In the genomic region with DNA sequence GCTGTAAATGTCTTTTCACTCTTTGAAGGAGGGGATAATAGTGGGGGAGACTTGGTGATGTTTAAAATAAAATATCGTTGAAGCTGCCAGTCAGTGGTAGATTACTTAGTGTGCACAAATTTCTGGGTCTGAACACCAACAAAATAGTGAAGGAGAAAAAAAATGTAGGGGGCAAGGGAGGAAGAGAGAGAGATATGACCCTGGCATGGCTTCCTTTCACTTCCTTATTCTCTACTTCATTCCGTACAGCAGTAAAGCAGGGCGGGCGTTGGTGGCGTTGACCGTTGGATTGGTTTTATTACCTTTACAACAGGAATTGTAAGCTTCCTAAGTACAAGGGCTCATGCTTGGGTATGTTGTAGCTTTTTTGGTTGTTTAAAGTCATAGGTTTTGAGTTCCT, we compare ENCODE assay signal across 17 mouse cellular contexts. TPM values are rescaled to one million over a fixed set of nuclear protein-coding genes. Genes with fewer than 3 reads are reported as not detected.
DNase-seq lines count a peak whose midpoint lies in the region; ATAC-seq and TF ChIP-seq lines count a peak whose summit lies in the region.
"Had no signal": no experiment of that assay in that cellular context is flagged by ENCODE, and none has a peak within 500 bp of the region (broad histone marks: within the 10 kb centered on the region; RNA-seq: fewer than 3 reads in every experiment).

No protein-coding gene starts in this region.

- WGBS in heart, embryonic 15.5 days = 80% methylated on average over 6 of the region's 6 CpGs
- WGBS in heart, embryonic 12.5 days = 83% methylated on average over 6 of the region's 6 CpGs
- 89% methylated on average over 6 of the region's 6 CpGs for WGBS in stomach, embryonic 16.5 days
- WGBS in stomach, postnatal 0 days = 91% methylated on average over 6 of the region's 6 CpGs
- WGBS in liver, embryonic 16.5 days (ENCODE audit: insufficient replicate concordance) = 46% methylated on average over 6 of the region's 6 CpGs

- no peak for DNase-seq in stomach, postnatal 0 days (ENCODE audit: low spot score)
- DNase-seq in kidney, adult 18-20 months = no peak
- DNase-seq in retina, postnatal 1 day = no peak
- no peak for DNase-seq in heart, postnatal 14 days
- DNase-seq: adrenal gland, postnatal 10 days; cerebellum, postnatal 25 days; heart, postnatal 36 days; kidney, postnatal 4 days; lung, adult 18-20 months had no signal

- intact Hi-C loops in heart, postnatal 14 days (cut with DNase I) = no loop called here

- no peak for TF ChIP-seq CTCF in stomach, postnatal 0 days (IDR thresholded peaks at IDR 0.05; ENCODE audit: low read depth)

- H3K9me3 ChIP-seq in heart, embryonic 15.5 days (replicated peaks) = no peaks in the 10 kb centered on the region
- no peaks in the 10 kb centered on the region for H3K9me3 ChIP-seq in heart, embryonic 12.5 days (replicated peaks)
- no peaks in the 10 kb centered on the region for H3K9me3 ChIP-seq in stomach, embryonic 16.5 days (replicated peaks; ENCODE audit: control insufficient read depth, low read length)
- no peaks in the 10 kb centered on the region for H3K9me3 ChIP-seq in stomach, postnatal 0 days (ENCODE audit: control insufficient read depth, low read length)
- no peaks in the 10 kb centered on the region for H3K9me3 ChIP-seq in liver, embryonic 16.5 days (replicated peaks; ENCODE audit: control insufficient read depth, low read length)
- H3K9me3 ChIP-seq: G1E had no signal

- H3K9ac ChIP-seq in heart, embryonic 15.5 days = no peak overlapping the region
- H3K9ac ChIP-seq in heart, embryonic 12.5 days = no peak overlapping the region
- no peak overlapping the region for H3K9ac ChIP-seq in stomach, embryonic 16.5 days (ENCODE audit: low read length)
- no peak overlapping the region for H3K9ac ChIP-seq in stomach, postnatal 0 days (ENCODE audit: low read length)
- H3K9ac ChIP-seq in liver, embryonic 16.5 days (ENCODE audit: low read depth, low read length) = no peak overlapping the region

- no peak for TF ChIP-seq EP300 in stomach, postnatal 0 days (optimal IDR thresholded peaks at IDR 0.05)

- H3K36me3 ChIP-seq in heart, embryonic 15.5 days = no peaks in the 10 kb centered on the region
- peaks cover 3% of the 10 kb centered on the region; the same call in 1 of the 2 replicates for H3K36me3 ChIP-seq in heart, embryonic 12.5 days
- H3K36me3 ChIP-seq in stomach, embryonic 16.5 days (ENCODE audit: control insufficient read depth, insufficient read depth, low read length) = no peaks in the 10 kb centered on the region
- no peaks in the 10 kb centered on the region for H3K36me3 ChIP-seq in stomach, postnatal 0 days (ENCODE audit: control insufficient read depth, insufficient read depth, low read length)
- no peaks in the 10 kb centered on the region for H3K36me3 ChIP-seq in liver, embryonic 16.5 days (ENCODE audit: control insufficient read depth, insufficient read depth)
- H3K36me3 ChIP-seq: G1E had no signal

- H3K27me3 ChIP-seq in heart, embryonic 15.5 days = no peaks in the 10 kb centered on the region
- H3K27me3 ChIP-seq in heart, embryonic 12.5 days (replicated peaks) = peaks cover 7% of the 10 kb centered on the region; the same call in 1 of the 2 replicates
- H3K27me3 ChIP-seq in stomach, embryonic 16.5 days (ENCODE audit: control insufficient read depth, insufficient read depth, low read length) = peaks cover 5% of the 10 kb centered on the region; the same call in 1 of the 2 replicates
- no peaks in the 10 kb centered on the region for H3K27me3 ChIP-seq in stomach, postnatal 0 days (ENCODE audit: control insufficient read depth, insufficient read depth, low read length)
- H3K27me3 ChIP-seq in liver, embryonic 16.5 days (ENCODE audit: control insufficient read depth, insufficient read depth, low read depth, low read length) = no peaks in the 10 kb centered on the region; the same call in 1 of the 2 replicates

- peaks cover 32% of the 10 kb centered on the region for H3K4me1 ChIP-seq in heart, embryonic 15.5 days (replicated peaks)
- H3K4me1 ChIP-seq in heart, embryonic 12.5 days (replicated peaks) = peaks cover 36% of the 10 kb centered on the region
- H3K4me1 ChIP-seq in stomach, embryonic 16.5 days (ENCODE audit: control insufficient read depth, insufficient read depth, low read length) = peaks cover 7% of the 10 kb centered on the region
- no peaks in the 10 kb centered on the region; the same call in 1 of the 2 replicates for H3K4me1 ChIP-seq in stomach, postnatal 0 days (replicated peaks; ENCODE audit: control insufficient read depth, insufficient read depth)
- H3K4me1 ChIP-seq in liver, embryonic 16.5 days (ENCODE audit: control insufficient read depth, low read depth, low read length) = no peaks in the 10 kb centered on the region; the same call in 1 of the 2 replicates

- H3K4me2 ChIP-seq in heart, embryonic 15.5 days = peak overlapping the region; percentile 77; the same call in 1 of the 2 replicates
- H3K4me2 ChIP-seq in heart, embryonic 12.5 days = no peak overlapping the region
- 0 out of 2 replicates have a peak overlapping the region, but pooled peaks have one; percentile 1 for H3K4me2 ChIP-seq in stomach, embryonic 16.5 days (ENCODE audit: low read depth, low read length)
- H3K4me2 ChIP-seq in stomach, postnatal 0 days (replicated peaks; ENCODE audit: low read depth) = no peak overlapping the region
- H3K4me2 ChIP-seq in liver, embryonic 16.5 days (ENCODE audit: low read depth, low read length) = peak overlapping the region; percentile 21; the same call in 1 of the 2 replicates

- H3K4me3 ChIP-seq in heart, embryonic 15.5 days = no peak overlapping the region
- H3K4me3 ChIP-seq in heart, embryonic 12.5 days = no peak overlapping the region
- no peak overlapping the region for H3K4me3 ChIP-seq in stomach, embryonic 16.5 days (replicated peaks; ENCODE audit: low read length)
- no peak overlapping the region for H3K4me3 ChIP-seq in stomach, postnatal 0 days (ENCODE audit: low read depth, low read length)
- H3K4me3 ChIP-seq in liver, embryonic 16.5 days (ENCODE audit: low read depth, low read length) = no peak overlapping the region

- no peak for ATAC-seq in heart, embryonic 15.5 days (replicated peaks; ENCODE audit: insufficient number of reproducible peaks, insufficient read depth, low FRiP score, low read depth)
- no peak for ATAC-seq in heart, embryonic 12.5 days (ENCODE audit: insufficient number of reproducible peaks, low FRiP score)
- ATAC-seq in stomach, embryonic 16.5 days (ENCODE audit: insufficient read depth, low FRiP score) = no peak
- no peak for ATAC-seq in stomach, postnatal 0 days (ENCODE audit: low FRiP score, low TSS enrichment)
- no peak for ATAC-seq in liver, embryonic 16.5 days (ENCODE audit: low read depth)

- H3K27ac ChIP-seq in heart, embryonic 15.5 days = no peak overlapping the region
- no peak overlapping the region for H3K27ac ChIP-seq in heart, embryonic 12.5 days (ENCODE audit: poor library complexity, severe bottlenecking)
- H3K27ac ChIP-seq in stomach, embryonic 16.5 days (ENCODE audit: low read length) = no peak overlapping the region
- no peak overlapping the region for H3K27ac ChIP-seq in stomach, postnatal 0 days (replicated peaks)
- no peak overlapping the region for H3K27ac ChIP-seq in liver, embryonic 16.5 days (ENCODE audit: low read length)

RNA-seq across cellular contexts. Expression of a gene that starts 2.0 kb away (rescaled TPM):
- polyA plus RNA-seq in heart, embryonic 15.5 days (2015; fragmentation: Nextera tagmentation; extraction: Ambion mirVana) = 0.13 and 0.19 TPM in 2 replicates
- polyA plus RNA-seq in heart, embryonic 12.5 days (2016; fragmentation: Nextera tagmentation; extraction: Ambion mirVana) = 0.64 TPM in 1 of 2 replicates, not detected in the other
- polyA plus RNA-seq in stomach, embryonic 16.5 days (2015; fragmentation: Nextera tagmentation; extraction: Ambion mirVana) = not detected in 2 replicates
- polyA plus RNA-seq in stomach, postnatal 0 days (2015; fragmentation: Nextera tagmentation; extraction: Ambion mirVana) = 0.25 and 0.59 TPM in 2 replicates
- polyA plus RNA-seq in liver, embryonic 16.5 days (2015; fragmentation: Nextera tagmentation; extraction: Ambion mirVana) = not detected in 2 replicates
- under 1 TPM; 0.56 to 0.67 TPM for total RNA-seq in heart, postnatal 14 days (2021)
- total RNA-seq: G1E; megakaryocyte-erythroid progenitor cell, adult 5-6 weeks had no signal
- polyA plus RNA-seq: embryonic facial prominence, embryonic 11.5 days; G1E; intestine, embryonic 14.5 days had no signal

RNA-seq across cellular contexts. Expression of a gene that starts 2.3 kb away (rescaled TPM):
- 59.6 and 75.5 TPM in 2 replicates for polyA plus RNA-seq in heart, embryonic 15.5 days (2015; fragmentation: Nextera tagmentation; extraction: Ambion mirVana)
- polyA plus RNA-seq in heart, embryonic 12.5 days (2016; fragmentation: Nextera tagmentation; extraction: Ambion mirVana) = 74.7 and 81.6 TPM in 2 replicates
- polyA plus RNA-seq in stomach, embryonic 16.5 days (2015; fragmentation: Nextera tagmentation; extraction: Ambion mirVana) = 80.9 and 87.9 TPM in 2 replicates
- 39.2 and 42.3 TPM in 2 replicates for polyA plus RNA-seq in stomach, postnatal 0 days (2015; fragmentation: Nextera tagmentation; extraction: Ambion mirVana)
- polyA plus RNA-seq in liver, embryonic 16.5 days (2015; fragmentation: Nextera tagmentation; extraction: Ambion mirVana) = 35.4 and 38.7 TPM in 2 replicates
- 10 to 100 TPM; 33.2 to 33.9 TPM for total RNA-seq in heart, postnatal 14 days (2021)

RNA-seq across cellular contexts. Expression of a gene that starts 36.1 kb away (rescaled TPM):
- polyA plus RNA-seq in heart, embryonic 15.5 days (2015; fragmentation: Nextera tagmentation; extraction: Ambion mirVana) = 0.06 and 0.51 TPM in 2 replicates
- polyA plus RNA-seq in heart, embryonic 12.5 days (2016; fragmentation: Nextera tagmentation; extraction: Ambion mirVana) = not detected in 2 replicates
- polyA plus RNA-seq in stomach, embryonic 16.5 days (2015; fragmentation: Nextera tagmentation; extraction: Ambion mirVana) = 2.7 and 2.8 TPM in 2 replicates
- polyA plus RNA-seq in stomach, postnatal 0 days (2015; fragmentation: Nextera tagmentation; extraction: Ambion mirVana) = 4.5 and 4.8 TPM in 2 replicates
- polyA plus RNA-seq in liver, embryonic 16.5 days (2015; fragmentation: Nextera tagmentation; extraction: Ambion mirVana) = 0.05 TPM in 1 of 2 replicates, not detected in the other
- total RNA-seq in heart, postnatal 14 days (2021) = under 1 TPM in 1 of 2 experiments, not detected in 1; 0.10 TPM
- total RNA-seq: G1E; heart, postnatal 36 days; megakaryocyte-erythroid progenitor cell, adult 5-6 weeks had no signal
- polyA plus RNA-seq: G1E had no signal

RNA-seq across cellular contexts. Expression of a gene that starts 55.2 kb away (rescaled TPM):
- polyA plus RNA-seq in heart, embryonic 15.5 days (2015; fragmentation: Nextera tagmentation; extraction: Ambion mirVana) = 12.1 and 16.3 TPM in 2 replicates
- 20.9 and 21.7 TPM in 2 replicates for polyA plus RNA-seq in heart, embryonic 12.5 days (2016; fragmentation: Nextera tagmentation; extraction: Ambion mirVana)
- polyA plus RNA-seq in stomach, embryonic 16.5 days (2015; fragmentation: Nextera tagmentation; extraction: Ambion mirVana) = 9.5 and 12.3 TPM in 2 replicates
- 4.9 and 8.1 TPM in 2 replicates for polyA plus RNA-seq in stomach, postnatal 0 days (2015; fragmentation: Nextera tagmentation; extraction: Ambion mirVana)
- polyA plus RNA-seq in liver, embryonic 16.5 days (2015; fragmentation: Nextera tagmentation; extraction: Ambion mirVana) = 4.3 and 5.8 TPM in 2 replicates
- total RNA-seq in heart, postnatal 14 days (2021) = 10 to 100 TPM; 84.7 to 91.1 TPM

Comparison
In these comparisons a context has a peak if more than half of its experiments do, and no peak if none do; other contexts are left out.
1. H3K4me2 ChIP-seq: peak in heart, embryonic 15.5 days (single experiment), stomach, embryonic 16.5 days (single experiment) and liver, embryonic 16.5 days (single experiment); none in heart, embryonic 12.5 days (single experiment) and stomach, postnatal 0 days (single experiment).